Mouse (Mus musculus): ENCODE data around the gene Spint2. TPM values are rescaled to one million over a fixed set of nuclear protein-coding genes. Genes with fewer than 3 reads are reported as not detected.

Gene Spint2
- total and polyA plus RNA-seq, 2 experiments from 2014 or later: 46.6 to 153 TPM

- H3K4me2 ChIP-seq (ENCODE audit: low read depth, low read length, poor library complexity, severe bottlenecking): peak overlapping the region; percentile 23
- peak overlapping the region; percentile 2; the same call in 1 of the 2 replicates for H3K9ac ChIP-seq (replicated peaks; ENCODE audit: low read length, poor library complexity, severe bottlenecking)
- WGBS: 20% methylated on average over 9 of the region's 9 CpGs
- H3K27me3 ChIP-seq (ENCODE audit: insufficient read depth, low read length): no peaks in the 10 kb centered on the region
- no peak for ATAC-seq (ENCODE audit: low FRiP score)
- H3K27ac ChIP-seq (ENCODE audit: low read depth, low read length): peak overlapping the region; percentile 68
- H3K36me3 ChIP-seq (ENCODE audit: insufficient read depth, low read length): peaks cover 14% of the 10 kb centered on the region; the same call in 1 of the 2 replicates
- no peaks in the 10 kb centered on the region for H3K9me3 ChIP-seq (ENCODE audit: low read length)
- peak; percentile 69 for DNase-seq (ENCODE audit: low spot score)
- peaks cover 38% of the 10 kb centered on the region for H3K4me1 ChIP-seq (ENCODE audit: insufficient read depth, low read length)
- H3K4me3 ChIP-seq (ENCODE audit: low read depth, low read length): no peak overlapping the region
- TF ChIP-seq CTCF (IDR thresholded peaks at IDR 0.05): no peak
Observed at GRCm38 (mm10) chr7:29313051-29313450, 31.3 kb upstream of the Spint2 start.

GRCm38 (mm10) chr7:29309749-29310148, 28.0 kb upstream of the Spint2 start:
- ATAC-seq (ENCODE audit: low FRiP score) (no peak), DNase-seq (ENCODE audit: low spot score) (no peak)
- TF ChIP-seq CTCF (IDR thresholded peaks at IDR 0.05): no peak
- 7% methylated on average over 5 of the region's 5 CpGs for WGBS
- Histone ChIP-seq H3K27me3 (ENCODE audit: insufficient read depth, low read length) (no peaks in the 10 kb centered on the region), H3K9me3 (ENCODE audit: low read length) (no peaks in the 10 kb centered on the region), H3K9ac (replicated peaks; ENCODE audit: low read length, poor library complexity, severe bottlenecking) (peak overlapping the region; percentile 81), H3K36me3 (ENCODE audit: insufficient read depth, low read length) (peaks cover 10% of the 10 kb centered on the region; the same call in 1 of the 2 replicates), H3K4me1 (ENCODE audit: insufficient read depth, low read length) (peaks cover 10% of the 10 kb centered on the region; the same call in 1 of the 2 replicates), H3K27ac (ENCODE audit: low read depth, low read length) (peak overlapping the region; percentile 78; the same call in 1 of the 2 replicates), H3K4me3 (ENCODE audit: low read depth, low read length) (peak overlapping the region; percentile 82), H3K4me2 (ENCODE audit: low read depth, low read length, poor library complexity, severe bottlenecking) (peak overlapping the region; percentile 95)

GRCm38 (mm10) chr7:29309221-29309721, 27.6 kb upstream of the Spint2 start:
- Histone ChIP-seq H3K4me1 (ENCODE audit: insufficient read depth, low read length) (peaks cover 8% of the 10 kb centered on the region; the same call in 1 of the 2 replicates), H3K36me3 (ENCODE audit: insufficient read depth, low read length) (peaks cover 9% of the 10 kb centered on the region; the same call in 1 of the 2 replicates), H3K27ac (ENCODE audit: low read depth, low read length) (peak overlapping the region; percentile 78; the same call in 1 of the 2 replicates), H3K4me2 (ENCODE audit: low read depth, low read length, poor library complexity, severe bottlenecking) (peak overlapping the region; percentile 95), H3K9ac (replicated peaks; ENCODE audit: low read length, poor library complexity, severe bottlenecking) (peak overlapping the region; percentile 81), H3K9me3 (ENCODE audit: low read length) (no peaks in the 10 kb centered on the region), H3K4me3 (ENCODE audit: low read depth, low read length) (peak overlapping the region; percentile 82), H3K27me3 (ENCODE audit: insufficient read depth, low read length) (no peaks in the 10 kb centered on the region)
- no peak for TF ChIP-seq CTCF (IDR thresholded peaks at IDR 0.05)
- ATAC-seq (ENCODE audit: low FRiP score) (no peak), DNase-seq (ENCODE audit: low spot score) (no peak)
- 1% methylated on average over 32 of the region's 36 CpGs for WGBS

DNA sequence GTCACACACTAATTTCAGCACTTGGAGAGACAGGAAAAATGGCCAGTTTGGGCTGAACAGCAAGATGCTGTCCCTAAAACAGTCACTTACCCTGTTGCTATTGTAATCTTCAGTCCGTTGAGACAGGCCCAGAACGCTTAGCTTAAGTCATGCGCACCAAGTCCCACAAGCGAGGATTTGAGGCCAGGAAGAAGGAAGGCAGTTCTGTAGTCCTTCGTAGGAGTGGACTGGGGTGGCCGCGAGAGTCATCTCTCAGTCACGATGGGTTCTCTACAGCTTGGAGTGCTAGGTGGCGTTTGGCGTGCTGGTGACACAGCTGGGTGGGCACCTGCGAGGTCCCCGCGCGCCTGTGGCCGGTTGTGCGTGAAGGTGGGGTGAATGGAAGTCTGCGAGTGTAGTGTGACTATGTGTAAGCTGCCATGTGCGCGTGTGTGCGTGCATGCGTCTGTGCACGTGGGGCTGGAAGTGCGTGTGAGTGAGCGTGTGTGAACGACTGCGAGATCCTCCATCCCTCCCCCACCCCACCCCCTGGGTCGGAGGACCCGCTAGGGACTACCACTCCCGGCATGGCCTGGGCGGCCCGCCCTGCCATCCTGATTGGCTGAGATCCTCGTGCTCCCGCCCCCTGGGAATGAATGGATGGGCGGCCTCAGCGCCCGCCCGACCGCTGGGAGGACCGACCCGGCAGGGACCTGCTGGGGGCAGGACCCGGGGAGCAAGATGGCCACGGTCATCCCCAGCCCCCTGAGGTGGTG, 25.8 kb upstream of the Spint2 start:
- Histone ChIP-seq H3K9me3 (ENCODE audit: low read length) (no peaks in the 10 kb centered on the region), H3K4me1 (ENCODE audit: insufficient read depth, low read length) (no peaks in the 10 kb centered on the region; the same call in 1 of the 2 replicates), H3K27me3 (ENCODE audit: insufficient read depth, low read length) (no peaks in the 10 kb centered on the region), H3K27ac (ENCODE audit: low read depth, low read length) (peak overlapping the region; percentile 78), H3K4me2 (ENCODE audit: low read depth, low read length, poor library complexity, severe bottlenecking) (peak overlapping the region; percentile 95), H3K4me3 (ENCODE audit: low read depth, low read length) (peak overlapping the region; percentile 82), H3K9ac (replicated peaks; ENCODE audit: low read length, poor library complexity, severe bottlenecking) (peak overlapping the region; percentile 81), H3K36me3 (ENCODE audit: insufficient read depth, low read length) (peaks cover 5% of the 10 kb centered on the region; the same call in 1 of the 2 replicates)
- ATAC-seq (ENCODE audit: low FRiP score) (peak; percentile 77), DNase-seq (ENCODE audit: low spot score) (peak; percentile 95)
- 1% methylated on average over 39 of the region's 42 CpGs for WGBS
- TF ChIP-seq CTCF (IDR thresholded peaks at IDR 0.05): no peak

- 6% methylated on average over 7 of the region's 7 CpGs for WGBS
- ATAC-seq (ENCODE audit: low FRiP score): no peak
- H3K4me1 ChIP-seq (ENCODE audit: insufficient read depth, low read length): no peaks in the 10 kb centered on the region; the same call in 1 of the 2 replicates
Observed at GRCm38 (mm10) chr7:29306619-29307018, 24.9 kb upstream of the Spint2 start.

More at GRCm38 (mm10) chr7:29306619-29307018, 24.9 kb upstream of the Spint2 start:
- Histone ChIP-seq H3K9me3 (ENCODE audit: low read length) (no peaks in the 10 kb centered on the region), H3K4me2 (ENCODE audit: low read depth, low read length, poor library complexity, severe bottlenecking) (peak overlapping the region; percentile 95), H3K9ac (replicated peaks; ENCODE audit: low read length, poor library complexity, severe bottlenecking) (peak overlapping the region; percentile 15; the same call in 1 of the 2 replicates), H3K27me3 (ENCODE audit: insufficient read depth, low read length) (no peaks in the 10 kb centered on the region), H3K27ac (ENCODE audit: low read depth, low read length) (peak overlapping the region; percentile 78), H3K4me3 (ENCODE audit: low read depth, low read length) (peak overlapping the region; percentile 82), H3K36me3 (ENCODE audit: insufficient read depth, low read length) (peaks cover 5% of the 10 kb centered on the region; the same call in 1 of the 2 replicates)
- DNase-seq (ENCODE audit: low spot score): peak; percentile 86
- TF ChIP-seq CTCF (IDR thresholded peaks at IDR 0.05): peak; percentile 74
